Mouse (Mus musculus): ENCODE measurements at regions not wholly inside any gene's neighbourhood (a gene's known extent, or its start where the extent isn't known, plus 50 kb on each side); places are given as distances from the start of the nearest gene placed in this dataset.

DNA sequence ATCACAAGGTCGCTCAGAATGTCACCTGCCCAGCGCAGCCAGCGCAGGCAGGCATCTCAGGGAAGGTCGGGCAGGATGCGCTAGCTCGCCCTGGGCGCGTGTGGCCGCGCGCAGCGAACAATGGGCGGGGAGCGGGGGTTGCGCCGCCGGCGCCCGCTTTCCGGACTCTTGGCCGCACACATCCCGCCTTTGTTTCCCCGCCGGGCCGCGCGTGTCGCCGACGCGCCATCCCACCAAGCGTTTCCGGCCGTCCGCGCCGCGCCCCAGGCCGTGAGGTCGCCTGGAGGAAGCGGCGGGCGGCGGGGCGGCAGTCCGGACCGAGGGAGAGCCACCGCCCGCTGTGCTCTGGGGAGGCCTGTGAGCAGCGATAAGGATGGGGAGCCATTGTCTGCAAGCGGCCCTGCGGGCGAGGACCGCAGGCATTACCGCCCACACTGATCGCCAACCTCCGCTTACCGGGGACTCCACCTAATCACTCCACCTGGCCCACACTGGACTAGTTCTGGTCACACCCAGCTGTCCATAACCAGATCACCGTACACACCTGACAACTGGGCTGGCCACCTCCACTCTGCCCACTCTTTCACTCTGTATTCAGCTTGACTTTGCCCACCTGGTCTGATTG, 354.3 kb upstream of the Gm10295 start:
- in situ Hi-C loops (cut with MboI; ENCODE audit: low pct_unique_long_range_greater_than_20kb in 1 of 2, low sequenced_read_pairs in 2 of 2, unreplicated experiment in 1 of 2) = no loop called here

DNA sequence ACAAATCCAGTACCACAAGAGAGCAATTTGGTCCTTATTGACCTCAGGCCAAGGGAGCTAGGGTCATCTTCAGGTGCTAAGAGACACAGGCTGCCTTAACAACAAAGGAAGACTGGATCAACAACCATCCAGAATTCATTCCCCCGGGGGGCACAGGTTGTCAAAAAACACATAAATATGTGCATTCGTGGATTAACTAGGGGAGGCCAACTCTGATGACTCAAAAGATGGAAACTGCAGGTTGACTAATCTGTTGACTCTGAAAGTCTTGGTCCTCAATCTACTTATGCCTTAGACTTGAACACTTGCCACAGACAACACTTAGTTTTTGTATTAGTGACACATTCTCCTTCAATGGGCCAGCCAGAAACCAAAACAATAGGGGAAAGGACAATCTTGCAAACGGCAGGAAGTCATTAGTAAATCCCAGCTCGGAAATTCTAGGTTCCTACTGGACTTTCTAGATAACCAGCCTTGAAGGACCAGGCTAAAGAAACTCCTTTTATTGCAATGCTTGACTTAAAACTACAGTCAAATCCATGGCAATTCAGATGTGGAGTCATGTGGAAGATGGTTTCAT, 353.5 kb upstream of the Gm10295 start:
- in situ Hi-C loops (cut with MboI; ENCODE audit: low pct_unique_long_range_greater_than_20kb in 1 of 2, low sequenced_read_pairs in 2 of 2, unreplicated experiment in 1 of 2) = no loop called here
